Mouse (Mus musculus): ENCODE data around the gene Dnajb14. TPM values are rescaled to one million over a fixed set of nuclear protein-coding genes. Genes with fewer than 3 reads are reported as not detected.
"Not testable (repeated sequence)": the region's sequence is repeated elsewhere in the genome, so short reads cannot be mapped to it uniquely, and the experiment has no call there.

The Dnajb14 gene
- polyA plus RNA-seq, 1 experiment from 2014 or later = 33.0 TPM

DNA sequence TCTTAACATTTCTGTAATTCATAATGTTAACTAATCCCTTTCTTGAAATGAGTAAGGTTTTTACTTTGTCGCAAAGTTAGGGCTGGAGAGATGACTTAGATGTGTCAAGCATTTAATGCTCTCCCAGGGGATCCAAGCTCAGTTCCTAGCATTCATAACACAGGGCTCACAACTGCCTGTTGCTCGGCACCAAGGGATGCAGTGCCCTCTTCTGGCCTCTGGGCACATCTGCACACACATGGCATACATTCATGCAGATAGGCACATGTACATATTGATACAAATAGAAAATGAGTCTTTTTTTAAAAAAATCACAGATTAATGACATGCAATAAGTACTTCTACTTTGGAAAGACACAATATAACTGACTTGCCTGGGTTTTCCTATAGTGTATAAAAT, 16.3 kb upstream of the Dnajb14 start:
- WGBS (ENCODE audit: missing documents) = 96% methylated on average over 2 of the region's 2 CpGs
- H3K36me3 ChIP-seq (ENCODE audit: inconsistent target) = no peaks in the 10 kb centered on the region

DNA sequence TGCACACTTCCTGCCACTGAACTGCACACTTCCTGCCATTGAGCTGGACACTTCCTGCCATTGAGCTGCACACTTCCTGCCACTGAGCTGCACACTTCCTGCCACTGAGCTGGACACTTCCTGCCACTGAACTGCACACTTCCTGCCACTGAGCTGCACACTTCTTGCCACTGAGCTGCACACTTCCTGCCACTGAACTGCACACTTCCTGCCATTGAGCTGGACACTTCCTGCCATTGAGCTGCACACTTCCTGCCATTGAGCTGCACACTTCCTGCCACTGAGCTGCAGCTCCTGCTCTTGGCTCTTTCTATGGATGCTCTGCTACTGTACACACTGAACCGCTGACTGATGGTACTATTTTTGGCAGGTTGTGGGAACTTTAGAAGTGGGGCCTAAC, 14.5 kb upstream of the Dnajb14 start:
- WGBS (ENCODE audit: missing documents) = 63% methylated on average over 1 of the region's 1 CpGs
- H3K36me3 ChIP-seq (ENCODE audit: inconsistent target); H3K79me2 ChIP-seq (ENCODE audit: inconsistent target); H3K4me3 ChIP-seq (ENCODE audit: inconsistent target): not testable (repeated sequence)
- peak overlapping the region; percentile 19; the same call in 1 of the 2 replicates for H3K27ac ChIP-seq

More for the DNA sequence above, 16.3 kb upstream of the Dnajb14 start:
- no peak overlapping the region for H3K27ac ChIP-seq
- H3K4me3 ChIP-seq (ENCODE audit: inconsistent target) = no peak overlapping the region
- H3K79me2 ChIP-seq (ENCODE audit: inconsistent target) = no peaks in the 10 kb centered on the region

DNA sequence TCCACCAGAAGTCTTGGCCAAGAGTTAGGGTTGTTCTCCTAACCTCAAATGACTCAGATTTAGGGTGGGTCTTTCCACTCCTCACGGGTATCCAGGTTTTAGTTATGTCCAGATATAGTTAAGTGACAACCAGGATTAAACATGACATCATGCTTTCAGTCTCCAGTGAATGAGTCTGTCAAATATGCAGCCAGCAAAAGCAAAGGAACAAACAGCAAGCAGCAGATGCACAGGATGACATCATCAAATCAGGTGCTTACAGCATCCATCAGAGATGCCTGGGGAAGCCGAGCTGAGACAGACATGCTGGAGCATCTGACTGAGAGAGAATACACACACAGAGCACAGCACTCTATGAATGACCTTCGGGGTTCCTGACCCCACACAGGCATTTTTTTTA, 12.1 kb upstream of the Dnajb14 start:
- no peaks in the 10 kb centered on the region for H3K79me2 ChIP-seq (ENCODE audit: inconsistent target)
- H3K27ac ChIP-seq = no peak overlapping the region
- 81% methylated on average over 3 of the region's 3 CpGs for WGBS (ENCODE audit: missing documents)
- H3K4me3 ChIP-seq (ENCODE audit: inconsistent target) = no peak overlapping the region
- H3K36me3 ChIP-seq (ENCODE audit: inconsistent target) = no peaks in the 10 kb centered on the region

DNA sequence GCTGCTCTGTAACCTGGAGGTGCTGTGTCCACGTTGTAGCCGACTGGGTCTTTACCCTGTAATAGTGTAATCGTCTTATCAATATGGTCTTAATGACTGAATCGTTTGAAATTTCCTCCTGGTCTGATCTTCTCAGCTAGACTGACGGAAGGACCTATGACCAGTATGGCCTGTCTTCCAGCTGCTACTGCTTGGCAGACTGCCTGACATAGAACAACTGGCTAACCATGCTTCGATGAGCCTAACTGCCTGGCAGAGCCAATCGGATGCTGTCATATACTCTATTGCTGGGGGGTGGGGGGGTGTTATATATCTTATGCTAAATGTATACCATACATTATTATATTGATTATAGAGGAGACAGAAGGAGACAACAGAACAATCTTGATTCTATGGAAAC, 11.4 kb upstream of the Dnajb14 start:
- 77% methylated on average over 7 of the region's 7 CpGs for WGBS (ENCODE audit: missing documents)
- no peak overlapping the region for H3K27ac ChIP-seq
- no peak overlapping the region for H3K4me3 ChIP-seq (ENCODE audit: inconsistent target)
- H3K36me3 ChIP-seq (ENCODE audit: inconsistent target) = no peaks in the 10 kb centered on the region
- H3K79me2 ChIP-seq (ENCODE audit: inconsistent target) = no peaks in the 10 kb centered on the region

DNA sequence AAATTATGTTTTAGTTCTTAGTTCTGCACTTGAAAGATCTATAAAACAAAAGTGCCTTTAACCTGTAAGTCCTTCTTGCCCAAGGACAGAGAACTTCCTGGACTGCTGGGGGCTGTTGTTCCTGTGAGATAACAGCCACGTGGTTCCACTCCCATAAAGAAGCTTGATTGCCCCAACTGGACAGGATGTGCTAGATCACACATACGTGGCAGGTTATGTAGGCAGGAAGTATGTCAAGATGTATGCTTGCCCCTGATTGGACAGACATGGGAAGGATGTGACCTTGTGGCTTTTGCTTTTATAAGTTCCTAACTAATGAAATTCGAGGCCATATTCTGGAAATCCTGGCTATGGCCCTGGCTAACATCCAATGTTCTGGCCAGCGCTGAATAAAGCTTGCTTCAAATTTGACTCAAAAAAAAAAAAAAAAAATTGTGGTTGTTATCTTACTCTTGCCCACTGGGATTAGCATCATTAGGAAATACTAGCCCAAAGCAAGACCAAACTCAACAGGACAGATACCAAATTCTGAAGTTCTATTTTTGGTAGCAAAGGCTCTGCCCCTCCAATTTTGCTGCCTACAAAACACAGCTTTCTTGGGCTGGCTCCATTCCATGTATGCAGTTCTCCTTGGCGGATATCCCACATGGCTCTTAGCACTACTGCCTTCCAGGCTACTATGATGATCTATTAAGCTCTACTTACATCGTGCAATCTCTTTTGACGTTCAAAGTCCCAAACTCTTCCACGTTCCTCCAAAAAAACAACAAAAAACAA, 6.9 kb upstream of the Dnajb14 start:
- no peak overlapping the region for H3K27ac ChIP-seq

DNA sequence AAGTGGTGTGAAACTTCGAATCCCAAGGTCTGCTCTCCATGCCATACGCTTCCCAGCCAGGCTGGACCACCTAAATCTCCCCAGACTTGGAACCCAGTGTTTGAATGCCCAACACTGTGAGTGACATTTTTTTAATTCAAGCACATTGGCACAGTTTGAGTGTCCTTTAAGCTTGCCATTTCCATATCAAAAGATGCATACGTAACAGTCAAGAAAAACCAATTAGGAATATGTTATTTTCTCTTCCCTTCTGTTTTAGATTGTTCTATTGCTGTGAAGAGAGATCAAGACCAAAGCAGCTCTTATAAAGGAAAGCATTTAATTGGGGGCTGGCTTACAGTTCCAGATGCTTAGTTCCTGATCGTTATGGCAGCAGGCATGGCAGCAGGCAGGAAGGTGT, 6.0 kb upstream of the Dnajb14 start:
- H3K27ac ChIP-seq = no peak overlapping the region
- H3K36me3 ChIP-seq (ENCODE audit: inconsistent target) = no peaks in the 10 kb centered on the region
- H3K79me2 ChIP-seq (ENCODE audit: inconsistent target) = peaks cover 14% of the 10 kb centered on the region
- WGBS (ENCODE audit: missing documents) = 94% methylated on average over 4 of the region's 4 CpGs
- no peak overlapping the region for H3K4me3 ChIP-seq (ENCODE audit: inconsistent target)

More for the DNA sequence above, 6.9 kb upstream of the Dnajb14 start:
- H3K36me3 ChIP-seq (ENCODE audit: inconsistent target) = no peaks in the 10 kb centered on the region
- 55% methylated on average over 8 of the region's 8 CpGs for WGBS (ENCODE audit: missing documents)
- peaks cover 7% of the 10 kb centered on the region for H3K79me2 ChIP-seq (ENCODE audit: inconsistent target)
- no peak overlapping the region for H3K4me3 ChIP-seq (ENCODE audit: inconsistent target)

DNA sequence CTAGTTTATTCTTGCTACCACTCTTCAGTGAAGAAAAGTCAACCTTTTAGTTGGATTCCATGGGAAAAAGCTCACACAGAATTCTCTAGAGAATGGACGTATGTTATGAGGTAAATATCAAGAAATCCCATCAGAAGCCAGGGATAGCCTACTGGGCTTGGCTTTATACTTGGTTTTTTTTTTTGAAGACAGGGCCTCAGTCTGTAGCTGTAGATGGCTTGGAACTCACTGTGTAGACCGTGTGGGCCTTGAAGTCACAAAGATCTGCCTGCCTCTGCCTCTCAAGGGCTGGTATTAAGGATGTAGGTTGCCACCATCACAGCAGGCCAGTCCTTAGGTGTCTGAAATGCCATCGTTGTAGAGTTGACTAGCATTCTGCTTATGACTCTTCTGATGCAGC, 4.9 kb upstream of the Dnajb14 start:
- Histone ChIP-seq H3K36me3 (ENCODE audit: inconsistent target) (no peaks in the 10 kb centered on the region), H3K79me2 (ENCODE audit: inconsistent target) (peaks cover 20% of the 10 kb centered on the region), H3K4me3 (ENCODE audit: inconsistent target) (no peak overlapping the region), H3K27ac (no peak overlapping the region)
- 100% methylated on average over 3 of the region's 3 CpGs for WGBS (ENCODE audit: missing documents)

DNA sequence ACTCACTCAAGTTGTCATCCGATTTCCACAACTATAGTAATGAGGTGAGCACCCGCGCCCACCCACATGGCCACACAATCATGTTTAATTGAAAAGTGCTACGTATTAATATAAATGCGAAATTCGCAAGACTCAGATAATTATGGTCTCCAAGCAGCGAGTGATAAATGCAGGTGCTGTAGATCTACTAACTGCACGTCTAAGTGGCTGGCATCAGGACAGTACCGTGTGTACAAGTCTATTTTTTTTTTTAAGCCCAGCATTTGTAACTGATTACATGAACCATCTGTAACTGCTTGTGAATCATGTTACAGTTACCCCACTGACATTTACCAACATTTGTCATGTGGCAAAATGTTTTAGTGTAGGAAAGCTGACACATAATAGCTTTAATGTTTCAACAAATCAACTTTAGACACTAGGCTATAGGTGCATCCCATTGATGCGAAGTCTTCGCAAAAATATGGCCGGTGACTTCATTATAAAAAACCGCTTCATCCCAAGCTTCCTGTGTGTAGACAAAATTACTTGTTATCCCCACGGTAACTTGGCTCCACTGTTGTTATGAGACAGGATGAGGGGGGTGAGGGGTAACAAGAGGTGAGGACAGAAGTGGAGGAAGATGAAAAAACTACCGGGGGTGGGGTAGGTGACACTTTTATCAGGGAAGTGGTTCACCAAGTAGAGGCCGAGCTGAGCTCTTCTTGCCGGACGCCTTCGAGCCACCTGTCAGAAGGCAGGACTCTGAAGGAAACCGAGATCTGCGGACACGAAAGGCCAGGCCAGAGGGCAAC, 3.9 kb upstream of the Dnajb14 start:
- no peaks in the 10 kb centered on the region for H3K36me3 ChIP-seq (ENCODE audit: inconsistent target)
- H3K79me2 ChIP-seq (ENCODE audit: inconsistent target) = peaks cover 25% of the 10 kb centered on the region
- WGBS (ENCODE audit: missing documents) = 39% methylated on average over 22 of the region's 22 CpGs

DNA sequence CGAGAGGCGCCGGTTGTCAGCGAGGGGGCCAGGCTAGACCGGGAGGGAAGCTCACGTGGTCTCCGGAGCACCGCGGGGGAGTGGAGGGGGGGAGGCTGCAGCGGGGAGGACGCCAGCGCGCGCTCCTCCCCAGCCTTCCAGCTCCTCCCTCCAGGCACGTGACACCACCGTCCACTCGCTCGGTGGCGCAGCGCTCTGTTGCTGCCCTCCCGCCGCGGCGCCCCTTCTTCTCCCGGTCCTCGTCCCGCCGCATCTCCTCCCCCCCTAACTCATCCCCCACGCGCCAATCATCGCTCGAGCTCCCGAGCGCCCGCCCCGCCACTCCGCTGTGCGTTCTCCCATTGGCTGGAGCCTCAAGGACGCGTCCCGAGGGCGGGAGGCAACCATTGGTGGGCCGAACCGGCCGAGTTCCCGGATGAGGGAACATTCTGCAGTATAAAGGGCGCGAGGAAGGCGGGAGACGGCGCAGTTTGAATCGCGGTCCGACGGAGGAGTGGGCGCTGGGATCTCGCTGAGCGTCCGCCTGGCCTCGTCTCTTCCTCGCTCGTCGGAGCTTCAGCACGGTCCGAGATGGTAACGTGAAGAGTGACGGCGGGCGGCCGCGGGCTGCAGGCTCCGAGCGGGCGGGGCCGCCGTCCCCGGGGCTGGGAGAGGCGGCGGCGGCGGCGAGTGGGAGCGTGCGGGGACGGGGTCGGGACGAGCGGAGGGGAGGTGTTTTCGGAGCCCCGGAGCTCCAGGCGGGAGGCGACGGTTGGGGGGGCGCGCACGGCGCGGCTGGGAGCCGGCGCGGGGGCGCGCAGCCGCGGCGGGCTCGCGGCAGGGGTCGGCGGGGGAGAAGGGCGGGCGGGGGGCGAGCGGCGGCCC, 3.1 kb upstream of the Dnajb14 start, which contains the start of gene H2afz:
Gene H2afz (plus strand): TSS at position 364 of the 864 bp plus-strand sequence.
- H3K27ac ChIP-seq = peak within 1 kb of the TSS; percentile 82
- H3K4me3 ChIP-seq (ENCODE audit: inconsistent target) = peak within 1 kb of the TSS; percentile 77
- whole genome bisulfite sequencing (ENCODE audit: missing documents) = under 1% methylated on average over 85 of the region's 115 CpGs
- H3K36me3 ChIP-seq (ENCODE audit: inconsistent target) = no peaks in the 10 kb centered on the region
- peaks cover 30% of the 10 kb centered on the region for H3K79me2 ChIP-seq (ENCODE audit: inconsistent target)

More for the DNA sequence above, 3.9 kb upstream of the Dnajb14 start:
- H3K27ac ChIP-seq = peak overlapping the region; percentile 82
- H3K4me3 ChIP-seq (ENCODE audit: inconsistent target) = peak overlapping the region; percentile 52

DNA sequence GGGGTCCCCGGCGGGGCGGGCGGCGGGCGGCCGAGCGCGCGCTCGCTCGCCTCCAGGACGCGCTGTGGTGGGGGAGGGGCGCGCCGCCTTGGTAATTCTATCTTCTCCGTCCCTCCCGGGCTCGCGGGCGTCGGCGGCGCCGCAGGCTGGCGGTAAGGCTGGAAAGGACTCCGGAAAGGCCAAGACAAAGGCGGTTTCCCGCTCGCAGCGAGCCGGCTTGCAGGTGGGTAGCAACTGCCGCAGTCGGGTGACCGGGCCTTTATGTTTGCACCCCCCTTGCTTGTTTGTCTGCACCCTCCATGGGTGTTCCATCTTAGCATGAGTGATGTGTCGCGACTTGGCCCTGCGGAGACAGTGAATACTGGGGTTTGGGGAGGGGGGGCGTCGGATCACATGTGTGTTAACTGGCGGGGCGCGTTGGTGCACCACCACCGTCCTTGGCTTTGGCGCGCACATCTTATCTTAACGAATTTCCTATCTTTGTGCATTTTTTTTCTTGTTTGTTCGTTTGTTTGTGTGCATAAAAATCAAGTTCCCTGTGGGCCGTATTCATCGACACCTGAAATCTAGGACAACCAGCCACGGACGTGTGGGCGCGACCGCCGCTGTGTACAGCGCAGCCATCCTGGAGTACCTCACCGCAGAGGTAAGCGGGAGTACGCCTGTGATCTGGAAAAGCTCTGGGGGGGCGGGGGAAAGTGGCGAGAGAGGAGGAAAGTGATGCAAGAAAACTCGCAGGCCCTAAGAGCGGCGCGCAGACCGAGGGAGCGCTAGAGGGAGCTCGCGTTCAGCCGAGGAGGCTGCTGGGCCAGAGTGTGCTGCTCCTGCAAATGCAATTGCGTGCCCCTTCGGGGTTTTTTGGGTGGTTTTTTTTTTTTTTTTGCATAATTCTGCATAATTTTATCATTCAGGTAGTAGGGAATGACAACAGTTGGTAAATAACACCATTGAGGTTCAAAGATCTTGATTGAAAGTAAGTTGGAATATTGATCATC, 2.2 kb upstream of the Dnajb14 start:
- Histone ChIP-seq H3K27ac (peak overlapping the region; percentile 75), H3K79me2 (ENCODE audit: inconsistent target) (peaks cover 36% of the 10 kb centered on the region), H3K4me3 (ENCODE audit: inconsistent target) (peak overlapping the region; percentile 77), H3K36me3 (ENCODE audit: inconsistent target) (no peaks in the 10 kb centered on the region)
- under 1% methylated on average over 62 of the region's 74 CpGs for WGBS (ENCODE audit: missing documents)

DNA sequence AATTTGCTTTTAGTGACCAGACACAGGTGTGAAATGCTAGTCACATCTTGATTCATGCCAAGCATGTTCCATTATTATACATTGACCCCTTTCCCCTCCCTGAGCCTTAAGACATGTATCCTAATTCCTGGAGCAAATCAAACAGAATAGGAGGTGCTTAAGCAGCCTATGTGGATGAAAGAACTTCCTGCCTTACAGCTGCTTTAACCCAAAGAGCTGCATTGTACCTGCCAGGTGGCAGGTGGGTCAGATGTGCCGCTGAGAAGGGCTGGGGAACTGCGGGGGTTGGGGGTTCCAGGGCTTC, 390 bp upstream of the Dnajb14 start:
- H3K36me3 ChIP-seq (ENCODE audit: inconsistent target) = no peaks in the 10 kb centered on the region
- H3K4me3 ChIP-seq (ENCODE audit: inconsistent target) = peak overlapping the region; percentile 10; the same call in 1 of the 2 replicates
- peak overlapping the region; percentile 46 for H3K27ac ChIP-seq
- H3K79me2 ChIP-seq (ENCODE audit: inconsistent target) = peaks cover 54% of the 10 kb centered on the region
- WGBS (ENCODE audit: missing documents) = 24% methylated on average over 2 of the region's 2 CpGs

DNA sequence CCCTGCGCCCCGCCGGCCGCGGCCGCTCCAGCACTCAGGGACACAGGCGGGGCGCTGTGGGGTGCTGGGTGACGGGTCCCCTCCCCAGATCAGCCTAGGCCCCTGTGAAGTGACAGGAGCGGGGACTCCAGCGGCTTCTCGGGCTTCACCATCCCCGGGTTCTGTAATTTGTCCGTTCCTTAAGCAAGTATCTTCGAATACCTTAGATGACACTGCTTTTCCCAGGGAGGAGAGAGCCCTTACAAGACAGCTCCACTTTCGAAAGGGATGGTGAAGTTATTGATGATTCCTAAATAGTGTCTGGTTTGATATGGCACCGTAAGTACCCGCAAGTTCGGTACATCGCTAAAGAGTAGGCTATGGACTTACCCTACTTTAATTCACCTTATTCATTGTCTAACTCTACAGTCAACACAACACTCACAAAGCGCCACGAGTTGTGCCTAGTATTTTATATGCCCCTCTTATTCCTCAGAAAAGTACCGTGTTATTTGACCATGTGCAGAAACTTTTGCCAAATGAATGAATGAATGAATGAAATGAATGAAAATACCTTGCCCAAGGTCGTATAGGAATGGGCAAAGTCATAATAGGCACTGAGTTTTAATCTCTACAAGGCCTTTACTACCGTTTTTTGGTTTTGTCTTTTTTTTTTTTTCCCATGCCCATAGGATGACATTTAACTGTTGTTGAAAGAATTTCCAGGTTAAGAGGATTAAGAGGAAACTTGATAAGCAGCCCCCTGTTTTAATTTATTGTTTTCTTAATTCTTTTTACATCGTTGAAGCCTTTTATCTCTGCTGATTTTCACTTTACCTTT, 829 bp downstream of the Dnajb14 start:
- WGBS (ENCODE audit: missing documents) = 2% methylated on average over 26 of the region's 26 CpGs
- Histone ChIP-seq H3K36me3 (ENCODE audit: inconsistent target) (no peaks in the 10 kb centered on the region), H3K27ac (peak overlapping the region; percentile 83), H3K79me2 (ENCODE audit: inconsistent target) (peaks cover 66% of the 10 kb centered on the region), H3K4me3 (ENCODE audit: inconsistent target) (peak overlapping the region; percentile 71)

DNA sequence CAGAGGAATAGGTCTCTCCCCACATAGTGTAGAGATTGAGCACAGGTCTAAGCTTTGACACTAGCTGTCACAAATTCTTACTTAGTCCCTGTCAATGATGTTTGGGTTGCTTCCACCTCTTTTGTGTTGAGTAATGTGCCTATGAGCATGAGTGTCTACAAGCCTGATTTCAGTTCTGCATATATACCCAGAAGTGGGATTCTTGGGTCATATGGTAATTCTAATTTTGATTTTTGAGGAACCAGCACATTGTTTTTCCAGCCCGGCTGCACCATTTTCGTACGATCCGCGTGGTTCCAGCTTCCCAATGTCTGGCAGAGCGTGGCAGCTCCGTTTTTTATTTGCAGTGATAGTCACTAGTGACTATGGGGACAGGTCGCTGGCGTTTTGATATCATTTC, 1.9 kb downstream of the Dnajb14 start:
- Histone ChIP-seq H3K27ac (peak overlapping the region; percentile 83), H3K4me3 (ENCODE audit: inconsistent target) (no peak overlapping the region; the same call in 1 of the 2 replicates), H3K36me3 (ENCODE audit: inconsistent target) (peaks cover 4% of the 10 kb centered on the region; the same call in 1 of the 2 replicates), H3K79me2 (ENCODE audit: inconsistent target) (peaks cover 77% of the 10 kb centered on the region)
- WGBS (ENCODE audit: missing documents) = 34% methylated on average over 9 of the region's 9 CpGs

All from macrophage (primary cell).